Mouse (Mus musculus): ENCODE results near the gene Pkd1l1. TPM values are rescaled to one million over a fixed set of nuclear protein-coding genes. Genes with fewer than 3 reads are reported as not detected.
A peak's percentile ranks its signal among the peaks of the same experiment; 100 is the strongest.

Gene Pkd1l1
- polyA plus RNA-seq, 1 experiment = 0.53 TPM

DNA sequence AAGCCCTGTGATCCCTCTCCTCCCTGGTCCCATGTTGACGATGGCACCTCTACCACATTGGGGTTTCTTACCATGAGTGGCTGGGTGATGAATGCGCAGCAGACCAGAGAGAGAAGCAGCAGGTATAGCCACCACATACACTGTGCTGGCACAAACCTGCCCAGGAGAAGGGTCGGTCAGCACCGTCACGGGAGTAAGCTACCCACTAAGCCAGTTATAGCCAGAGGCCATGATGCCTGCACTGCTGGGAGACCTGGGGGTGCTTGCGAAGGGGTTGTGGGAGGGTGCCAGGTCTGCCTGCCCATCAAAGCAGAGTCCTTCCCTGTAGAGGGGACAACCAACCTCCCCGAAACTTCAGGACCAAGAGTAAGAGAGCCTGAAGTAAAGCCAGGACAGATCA, 107.0 kb downstream of the Pkd1l1 start:
- Histone ChIP-seq H3K27me3 (ENCODE audit: control insufficient read depth, insufficient read depth, low read length) (no peaks in the 10 kb centered on the region), H3K4me3 (ENCODE audit: control insufficient read depth, low read depth, low read length) (no peak overlapping the region), H3K27ac (ENCODE audit: control insufficient read depth, insufficient read depth, low read depth, low read length) (no peak overlapping the region), H3K4me1 (ENCODE audit: control insufficient read depth, insufficient read depth, low read length) (peaks cover 2% of the 10 kb centered on the region; the same call in 1 of the 2 replicates), H3K36me3 (ENCODE audit: control insufficient read depth, insufficient read depth, low read length) (no peaks in the 10 kb centered on the region)
- TF ChIP-seq CTCF (IDR thresholded peaks at IDR 0.05; ENCODE audit: control insufficient read depth, insufficient read depth, insufficient replicate concordance, low read depth, low read length) = no peak
- TF ChIP-seq POLR2A (IDR thresholded peaks at IDR 0.05; ENCODE audit: control insufficient read depth, low read depth, low read length) = no peak

DNA sequence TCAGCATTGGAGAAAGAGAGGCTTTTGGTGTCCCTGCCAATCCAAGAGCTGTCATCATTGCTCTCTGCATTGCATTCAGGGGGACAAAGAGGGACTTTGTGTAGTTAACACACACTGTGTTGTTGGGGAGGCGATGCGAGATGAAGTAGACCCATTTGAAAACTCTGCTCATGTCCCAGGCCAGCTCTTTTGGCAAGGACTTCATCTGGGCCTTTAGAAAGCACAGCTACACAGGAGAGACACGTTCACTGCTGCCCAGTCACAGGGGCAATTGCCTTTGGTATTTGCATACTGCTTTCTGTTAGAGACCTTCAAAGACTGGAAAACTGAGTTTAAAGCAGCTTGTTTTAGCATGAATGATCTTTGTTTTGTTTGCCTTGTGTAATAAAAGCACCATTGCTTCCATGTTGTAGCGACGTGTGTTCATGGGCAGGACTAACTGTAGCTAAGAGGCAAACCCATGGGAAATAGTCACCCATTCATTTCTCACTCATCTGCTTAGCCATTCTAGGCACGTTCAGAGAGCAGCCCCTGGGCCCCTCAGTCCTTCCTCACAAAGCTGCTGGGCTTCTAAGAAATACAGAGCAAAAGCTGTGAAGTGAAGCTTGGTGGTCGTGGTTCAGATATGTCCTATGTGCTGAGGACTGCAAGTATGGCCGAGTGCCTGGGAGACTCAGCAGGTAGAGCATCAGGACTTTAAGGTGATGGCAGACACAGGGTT, 109.0 kb downstream of the Pkd1l1 start:
- no peaks in the 10 kb centered on the region for H3K27me3 ChIP-seq (ENCODE audit: control insufficient read depth, insufficient read depth, low read length)
- peaks cover 2% of the 10 kb centered on the region; the same call in 1 of the 2 replicates for H3K4me1 ChIP-seq (ENCODE audit: control insufficient read depth, insufficient read depth, low read length)
- TF ChIP-seq CTCF (IDR thresholded peaks at IDR 0.05; ENCODE audit: control insufficient read depth, insufficient read depth, insufficient replicate concordance, low read depth, low read length) = no peak
- TF ChIP-seq POLR2A (IDR thresholded peaks at IDR 0.05; ENCODE audit: control insufficient read depth, low read depth, low read length) = no peak
- H3K27ac ChIP-seq (ENCODE audit: control insufficient read depth, insufficient read depth, low read depth, low read length) = no peak overlapping the region
- no peaks in the 10 kb centered on the region for H3K36me3 ChIP-seq (ENCODE audit: control insufficient read depth, insufficient read depth, low read length)
- H3K4me3 ChIP-seq (ENCODE audit: control insufficient read depth, low read depth, low read length) = peak overlapping the region; percentile 63

DNA sequence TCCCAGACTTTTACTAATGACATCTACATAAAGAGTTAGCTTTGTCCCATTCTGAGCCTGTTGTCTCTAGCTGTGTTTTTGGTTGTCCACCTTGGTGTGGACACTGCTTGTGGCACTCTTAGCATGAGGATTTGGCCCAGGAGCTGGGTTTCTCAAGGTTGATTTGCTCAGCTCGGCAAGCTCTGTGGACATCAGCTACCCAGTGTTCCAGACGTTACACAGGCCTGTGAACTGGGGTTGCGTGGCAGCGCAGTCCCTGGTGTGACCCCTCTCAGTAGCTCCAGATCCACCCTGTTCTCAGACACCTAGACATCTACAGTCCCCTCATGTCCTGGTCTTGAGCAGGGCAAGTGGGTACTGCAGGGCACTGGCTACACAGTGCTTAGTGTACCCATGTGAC, 110.6 kb downstream of the Pkd1l1 start:
- no peak overlapping the region for H3K4me3 ChIP-seq (ENCODE audit: control insufficient read depth, low read depth, low read length)
- no peak for TF ChIP-seq CTCF (IDR thresholded peaks at IDR 0.05; ENCODE audit: control insufficient read depth, insufficient read depth, insufficient replicate concordance, low read depth, low read length)
- TF ChIP-seq POLR2A (IDR thresholded peaks at IDR 0.05; ENCODE audit: control insufficient read depth, low read depth, low read length) = no peak

DNA sequence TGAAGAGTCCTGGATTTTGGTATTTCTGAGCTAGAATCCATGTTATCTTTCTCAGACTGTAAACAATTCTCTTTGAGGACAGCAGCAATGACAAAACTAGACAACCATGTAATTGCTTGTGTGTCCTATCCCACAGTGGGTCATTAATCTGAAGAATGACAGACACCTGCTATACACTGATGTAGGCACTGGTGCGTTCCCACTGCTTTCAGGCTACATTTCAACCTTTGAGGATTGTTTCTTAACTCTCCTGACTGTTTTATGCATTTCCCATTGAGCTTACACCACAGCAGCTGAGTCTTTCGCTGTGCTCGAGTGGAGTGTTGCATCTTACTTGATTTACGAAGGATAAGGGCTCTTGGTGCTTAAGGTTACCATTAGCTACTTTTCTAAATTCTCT, 111.1 kb downstream of the Pkd1l1 start:
- Histone ChIP-seq H3K4me1 (ENCODE audit: control insufficient read depth, insufficient read depth, low read length) (peaks cover 2% of the 10 kb centered on the region; the same call in 1 of the 2 replicates), H3K4me3 (ENCODE audit: control insufficient read depth, low read depth, low read length) (no peak overlapping the region), H3K36me3 (ENCODE audit: control insufficient read depth, insufficient read depth, low read length) (no peaks in the 10 kb centered on the region), H3K27me3 (ENCODE audit: control insufficient read depth, insufficient read depth, low read length) (no peaks in the 10 kb centered on the region), H3K27ac (ENCODE audit: control insufficient read depth, insufficient read depth, low read depth, low read length) (no peak overlapping the region)
- TF ChIP-seq POLR2A (IDR thresholded peaks at IDR 0.05; ENCODE audit: control insufficient read depth, low read depth, low read length) (no peak), CTCF (IDR thresholded peaks at IDR 0.05; ENCODE audit: control insufficient read depth, insufficient read depth, insufficient replicate concordance, low read depth, low read length) (no peak)

More for the DNA sequence above, 110.6 kb downstream of the Pkd1l1 start:
- Histone ChIP-seq H3K27ac (ENCODE audit: control insufficient read depth, insufficient read depth, low read depth, low read length) (no peak overlapping the region), H3K36me3 (ENCODE audit: control insufficient read depth, insufficient read depth, low read length) (no peaks in the 10 kb centered on the region), H3K27me3 (ENCODE audit: control insufficient read depth, insufficient read depth, low read length) (no peaks in the 10 kb centered on the region), H3K4me1 (ENCODE audit: control insufficient read depth, insufficient read depth, low read length) (peaks cover 2% of the 10 kb centered on the region; the same call in 1 of the 2 replicates)

DNA sequence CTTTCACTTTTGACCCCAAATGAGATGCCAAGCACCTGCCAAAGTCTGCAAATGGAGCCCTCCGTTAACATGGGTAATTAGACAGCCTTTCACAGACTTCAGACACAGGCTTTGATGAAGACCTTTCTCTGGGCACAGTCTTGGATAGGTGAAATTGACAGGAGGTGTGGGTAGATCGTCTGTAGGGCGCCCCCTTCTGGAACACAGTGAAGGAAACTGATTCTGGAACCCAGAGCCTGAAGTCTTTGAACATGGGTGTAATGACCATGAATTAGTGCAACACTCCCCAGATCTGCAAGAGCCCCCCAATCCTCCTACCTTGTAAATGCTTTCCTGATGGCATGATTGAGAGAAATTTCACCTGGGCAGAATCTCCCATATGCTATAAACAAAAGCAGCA, 112.2 kb downstream of the Pkd1l1 start:
- no peak for TF ChIP-seq CTCF (IDR thresholded peaks at IDR 0.05; ENCODE audit: control insufficient read depth, insufficient read depth, insufficient replicate concordance, low read depth, low read length)
- no peak for TF ChIP-seq POLR2A (IDR thresholded peaks at IDR 0.05; ENCODE audit: control insufficient read depth, low read depth, low read length)
- Histone ChIP-seq H3K4me3 (ENCODE audit: control insufficient read depth, low read depth, low read length) (no peak overlapping the region), H3K4me1 (ENCODE audit: control insufficient read depth, insufficient read depth, low read length) (peaks cover 2% of the 10 kb centered on the region; the same call in 1 of the 2 replicates), H3K36me3 (ENCODE audit: control insufficient read depth, insufficient read depth, low read length) (no peaks in the 10 kb centered on the region), H3K27me3 (ENCODE audit: control insufficient read depth, insufficient read depth, low read length) (no peaks in the 10 kb centered on the region), H3K27ac (ENCODE audit: control insufficient read depth, insufficient read depth, low read depth, low read length) (no peak overlapping the region)

DNA sequence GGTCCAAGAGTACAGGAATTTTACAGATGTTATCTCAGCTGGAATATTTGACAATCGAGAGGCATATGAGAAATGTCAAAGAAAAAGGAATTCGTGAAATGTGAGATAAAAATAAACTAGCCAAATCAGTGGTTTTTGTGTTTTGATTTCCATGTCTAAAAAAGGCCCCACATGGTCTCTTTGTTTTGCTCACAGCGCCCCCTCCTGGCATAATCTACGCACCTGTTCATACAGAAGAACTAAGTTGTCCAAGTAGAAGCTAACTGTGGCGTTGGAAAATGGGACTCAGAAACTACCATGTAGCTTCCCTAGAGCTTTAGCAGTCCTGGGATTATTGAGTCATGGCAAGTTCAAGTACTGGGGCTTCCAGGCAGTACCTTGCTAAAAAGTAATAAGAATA, 113.2 kb downstream of the Pkd1l1 start:
- peaks cover 2% of the 10 kb centered on the region; the same call in 1 of the 2 replicates for H3K4me1 ChIP-seq (ENCODE audit: control insufficient read depth, insufficient read depth, low read length)
- TF ChIP-seq POLR2A (IDR thresholded peaks at IDR 0.05; ENCODE audit: control insufficient read depth, low read depth, low read length) = no peak
- no peak for TF ChIP-seq CTCF (IDR thresholded peaks at IDR 0.05; ENCODE audit: control insufficient read depth, insufficient read depth, insufficient replicate concordance, low read depth, low read length)
- H3K4me3 ChIP-seq (ENCODE audit: control insufficient read depth, low read depth, low read length) = no peak overlapping the region
- H3K27ac ChIP-seq (ENCODE audit: control insufficient read depth, insufficient read depth, low read depth, low read length) = no peak overlapping the region
- no peaks in the 10 kb centered on the region for H3K36me3 ChIP-seq (ENCODE audit: control insufficient read depth, insufficient read depth, low read length)
- no peaks in the 10 kb centered on the region for H3K27me3 ChIP-seq (ENCODE audit: control insufficient read depth, insufficient read depth, low read length)

DNA sequence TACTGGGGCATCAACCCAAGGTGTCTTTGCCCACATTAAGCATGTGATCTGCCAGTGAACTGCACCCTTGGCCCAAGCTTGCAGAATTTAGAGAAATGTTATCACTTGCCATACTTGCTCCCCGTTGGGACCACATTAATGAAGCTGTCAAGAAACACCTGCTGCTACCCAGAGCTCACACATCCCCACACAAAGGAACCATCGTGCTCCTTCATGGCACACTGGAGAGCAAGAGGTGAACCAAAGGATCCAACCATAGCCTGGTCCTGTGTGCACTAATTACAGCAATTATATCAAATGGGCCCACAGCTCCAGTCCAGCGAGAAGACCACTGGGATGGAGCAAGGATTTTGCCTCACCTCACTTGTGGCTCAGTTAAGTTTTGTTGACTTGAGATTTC, 114.0 kb downstream of the Pkd1l1 start:
- Histone ChIP-seq H3K27ac (ENCODE audit: control insufficient read depth, insufficient read depth, low read depth, low read length) (no peak overlapping the region), H3K4me1 (ENCODE audit: control insufficient read depth, insufficient read depth, low read length) (peaks cover 2% of the 10 kb centered on the region; the same call in 1 of the 2 replicates), H3K27me3 (ENCODE audit: control insufficient read depth, insufficient read depth, low read length) (no peaks in the 10 kb centered on the region), H3K4me3 (ENCODE audit: control insufficient read depth, low read depth, low read length) (no peak overlapping the region), H3K36me3 (ENCODE audit: control insufficient read depth, insufficient read depth, low read length) (no peaks in the 10 kb centered on the region)
- TF ChIP-seq CTCF (IDR thresholded peaks at IDR 0.05; ENCODE audit: control insufficient read depth, insufficient read depth, insufficient replicate concordance, low read depth, low read length) (no peak), POLR2A (IDR thresholded peaks at IDR 0.05; ENCODE audit: control insufficient read depth, low read depth, low read length) (no peak)

All from testis, adult 2 months (tissue).